Mouse (Mus musculus) cortical plate, adult 2 months (tissue): ENCODE data around the gene Chrm4.

Experiments used
- CTCF ChIP-seq: fragments of 200-500 bp; IDR thresholded peaks from 2 replicates; pipeline ENCODE4 v1.5.1; 2011; ENCODE audit warnings: mild to moderate bottlenecking, control low read depth, low read length; ENCODE audit not compliant: insufficient read depth; ENCODE audit errors: extremely low read depth
- POLR2A ChIP-seq: fragments of 200-500 bp; IDR thresholded peaks from 2 replicates; pipeline ENCODE4 v1.6.1; 2011; ENCODE audit warnings: mild to moderate bottlenecking, low read length, control low read depth; ENCODE audit not compliant: insufficient read depth; ENCODE audit errors: extremely low read depth

DNA sequence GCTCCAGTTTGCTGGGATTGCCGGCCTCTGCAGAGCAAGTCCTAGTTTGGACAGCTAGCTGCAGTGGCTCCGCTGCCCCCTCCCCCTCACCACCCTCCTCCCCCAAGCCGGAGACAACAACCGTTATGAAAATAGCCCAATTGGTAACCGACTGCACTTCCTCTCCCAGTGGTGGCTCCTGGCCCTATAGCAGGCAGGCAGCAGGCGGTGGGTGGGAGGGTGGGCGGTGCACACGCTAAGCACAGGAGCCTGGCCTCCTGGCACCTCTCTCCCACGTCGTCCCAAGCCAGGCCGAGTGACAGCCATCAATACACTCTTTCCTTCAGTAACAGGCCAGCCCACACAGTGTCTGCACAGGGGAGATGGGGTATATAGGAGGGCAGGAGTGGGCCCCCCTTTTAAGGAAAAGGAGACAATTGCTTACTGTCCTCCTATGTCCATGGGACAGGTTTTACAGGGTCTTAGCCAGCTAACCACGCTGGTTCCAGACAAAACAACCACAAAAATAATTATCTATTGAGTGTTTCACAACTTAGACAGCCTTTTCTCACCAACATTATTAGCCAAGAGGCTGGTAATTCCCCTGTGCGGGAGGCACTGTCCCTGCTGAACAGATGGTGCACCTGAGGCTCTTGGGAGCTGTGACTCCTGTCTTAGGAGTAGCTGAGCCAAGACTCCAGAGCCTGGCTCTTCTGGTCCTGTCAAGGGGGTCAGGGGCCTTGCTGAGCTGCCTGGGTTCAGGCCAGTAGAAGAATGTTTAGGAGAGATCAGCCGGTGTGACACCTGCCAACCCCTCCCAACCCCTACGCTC is 23.4 kb downstream of the Chrm4 start:
- TF ChIP-seq POLR2A, result no peak
- no peak for TF ChIP-seq CTCF
